Mouse (Mus musculus) kidney, postnatal 14 days (tissue): ENCODE measurements at regions not wholly inside any gene's neighbourhood (a gene's known extent, or its start where the extent isn't known, plus 50 kb on each side); places are given as distances from the start of the nearest gene placed in this dataset.

Experiments
- DNase-seq: peaks from one replicate; pipeline ENCODE4 v3.0.0; 2022; ENCODE audit warnings: mixed read lengths

DNA sequence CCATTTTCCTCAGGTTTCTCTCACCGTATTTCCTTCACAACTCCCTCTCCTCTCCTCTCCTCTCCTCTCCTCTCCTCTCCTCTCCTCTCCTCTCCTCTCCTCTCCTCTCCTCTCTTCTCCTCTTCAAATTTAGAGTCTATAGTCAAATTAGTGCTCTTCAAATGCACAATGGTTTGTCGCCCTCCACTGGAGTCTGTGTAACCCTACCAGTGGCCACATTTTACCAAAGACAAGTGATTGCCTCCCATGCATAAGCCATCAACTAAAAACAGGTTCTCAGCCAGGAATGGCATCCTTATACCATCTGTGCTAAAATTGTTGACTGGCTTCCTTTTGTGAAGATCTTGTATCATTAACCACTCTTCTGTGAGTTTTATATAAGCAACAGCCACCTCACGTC is 979.5 kb upstream of the Adam24 start:
- DNase-seq, result peak; percentile 10

DNA sequence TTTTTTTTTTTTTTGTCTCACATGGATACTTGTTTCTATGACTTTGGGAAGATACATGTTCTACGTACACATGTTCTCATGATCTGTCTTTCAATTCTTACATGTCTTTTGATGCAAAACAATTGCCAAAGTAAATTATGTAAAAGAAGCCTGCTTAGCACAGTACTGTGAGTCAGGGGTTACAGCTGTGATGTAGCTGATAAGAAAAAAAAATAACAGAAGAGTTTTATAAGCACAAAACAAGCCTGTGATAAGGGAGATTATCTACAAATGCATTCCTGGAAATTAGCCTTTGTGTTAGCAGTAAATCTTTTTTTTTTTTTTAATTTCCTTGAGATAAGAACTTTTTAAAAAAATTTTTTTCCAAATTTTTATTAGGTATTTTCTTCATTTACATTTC is 969.0 kb upstream of the Adam24 start:
- DNase-seq, result no peak

DNA sequence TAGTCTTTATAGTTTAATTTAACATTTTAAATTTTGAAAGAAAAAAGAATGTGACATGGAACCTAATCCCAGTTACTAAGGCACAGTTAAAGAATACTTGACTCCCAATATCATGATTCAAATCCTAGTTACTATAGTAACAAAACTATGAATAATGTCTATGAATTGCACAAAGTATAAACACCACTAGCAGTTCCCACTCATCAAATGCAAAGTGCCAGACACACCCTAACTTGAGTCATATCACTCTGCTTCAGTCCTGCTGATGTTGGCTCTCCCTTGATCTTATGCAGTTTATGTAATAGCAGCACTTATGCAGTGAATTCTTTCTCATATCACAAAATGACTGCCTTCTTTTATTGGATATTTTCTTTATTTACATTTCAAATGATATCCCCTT is 932.5 kb upstream of the Adam24 start:
- DNase-seq, result no peak

GRCm38 (mm10) chr8:39746225-39746624 is 928.7 kb upstream of the Adam24 start:
- no peak for DNase-seq

- DNase-seq, result no peak
Measured at GRCm38 (mm10) chr8:39759905-39760304, 915.0 kb upstream of the Adam24 start.

DNA sequence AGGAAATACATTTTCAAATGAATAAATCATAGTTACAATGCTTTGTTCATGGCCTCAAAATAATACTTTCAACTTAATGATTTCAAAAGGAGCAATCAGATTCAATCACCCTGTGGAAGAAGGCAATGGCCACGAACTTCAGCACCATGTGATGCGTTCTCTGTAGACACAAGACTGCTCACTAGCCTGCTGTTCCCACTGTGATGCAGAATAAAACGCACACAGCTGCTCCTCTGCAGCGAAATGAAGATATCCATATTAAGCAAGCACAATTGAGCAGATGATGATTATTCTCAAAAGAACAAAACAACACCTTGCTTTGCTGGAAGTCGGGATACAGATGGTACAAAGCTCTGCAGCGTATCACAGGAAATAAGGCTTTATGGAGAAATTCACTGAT is 895.4 kb upstream of the Adam24 start:
- no peak for DNase-seq

DNA sequence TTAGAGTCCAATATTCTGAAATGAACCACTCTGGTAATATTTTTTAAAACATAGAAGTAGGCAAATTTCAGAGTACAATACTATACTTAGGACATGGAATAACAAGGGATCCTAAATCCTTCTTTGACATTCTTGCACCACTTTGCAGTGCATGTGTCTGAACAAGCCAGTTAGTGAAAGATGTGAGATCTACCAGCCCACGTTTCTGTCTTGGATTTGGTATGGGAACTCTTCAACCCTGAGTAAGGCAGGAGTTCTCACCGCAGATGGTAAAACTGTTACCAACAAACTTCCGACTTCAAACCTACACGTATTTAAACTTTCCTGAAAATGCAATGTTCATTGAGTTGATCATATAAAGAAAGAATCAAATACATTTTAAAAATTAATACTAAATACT is 894.7 kb upstream of the Adam24 start:
- no peak for DNase-seq

DNA sequence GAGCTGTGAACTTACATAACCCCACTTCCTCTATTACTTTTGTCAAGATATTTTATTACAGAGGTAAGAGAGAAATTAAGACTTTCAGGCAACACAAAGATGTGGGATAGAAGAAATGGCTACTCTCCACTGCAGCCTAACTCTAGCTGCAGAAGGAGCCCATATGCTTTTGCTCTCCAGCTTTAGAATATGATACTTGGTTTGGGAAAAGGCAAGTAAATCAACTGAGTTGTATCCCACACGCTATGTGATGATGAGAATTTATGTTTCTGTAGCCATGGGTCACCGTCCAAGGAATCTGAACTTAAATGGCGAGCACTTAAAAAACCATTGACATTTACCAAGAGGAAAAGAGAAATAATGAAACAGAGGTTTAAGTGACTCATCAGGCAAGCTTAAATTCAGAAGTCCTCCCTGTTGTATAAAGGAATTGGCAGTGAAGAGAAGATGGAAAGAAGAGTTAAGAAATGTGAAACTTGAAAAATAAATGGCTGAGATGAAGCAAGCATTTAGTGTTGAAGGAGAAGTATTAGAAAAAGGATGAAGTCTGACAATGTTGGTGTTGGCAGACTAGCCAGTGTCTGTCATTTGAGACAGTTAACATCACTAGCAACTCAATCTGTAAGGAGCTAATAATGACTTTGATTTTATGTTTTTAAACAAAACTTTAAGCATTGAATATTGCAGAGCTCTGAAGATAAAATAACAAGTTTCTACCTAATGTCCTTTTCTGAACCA is 893.3 kb upstream of the Adam24 start:
- no peak for DNase-seq

GRCm38 (mm10) chr8:39782162-39782530 is 892.7 kb upstream of the Adam24 start:
- DNase-seq, result no peak
